Mouse (Mus musculus) CH12.LX (cell line): ENCODE data around the gene Cd81. TPM values are rescaled to one million over a fixed set of nuclear protein-coding genes. Genes with fewer than 3 reads are reported as not detected.

Source experiments
- DNase-seq: peaks from one replicate; pipeline ENCODE4 v3.0.0-alpha.2; 2013; ENCODE audit errors: extremely low read depth
- H3K27ac ChIP-seq: 2 replicates; pipeline ENCODE4 v1.5.1; 2012; ENCODE audit warnings: low read depth, mild to moderate bottlenecking, control low read depth, moderate library complexity; ENCODE audit not compliant: insufficient read depth
- H3K27me3 ChIP-seq: replicated peaks from 2 replicates; pipeline ENCODE3; 2012; ENCODE audit warnings: inconsistent platforms
- H3K36me3 ChIP-seq, 2 experiments: replicated peaks in 1 of 2; 2 replicates each; pipeline versions ENCODE3 to v1.6.1; 2012; ENCODE audit warnings: inconsistent platforms in 1 of 2, low read length in 1 of 2, mild to moderate bottlenecking in 1 of 2, mixed read lengths in 1 of 2, moderate library complexity in 1 of 2; ENCODE audit not compliant: control insufficient read depth in 1 of 2, insufficient read depth in 1 of 2
- H3K4me1 ChIP-seq, 2 experiments: 2 replicates each; pipeline ENCODE4 v1.6.1; 2012; ENCODE audit warnings: inconsistent platforms in 1 of 2, moderate library complexity in 1 of 2; ENCODE audit not compliant: insufficient read depth in 2 of 2, control insufficient read depth in 1 of 2
- H3K4me2 ChIP-seq: 2 replicates; pipeline ENCODE4 v1.6.1; 2012; ENCODE audit warnings: low read depth, mild to moderate bottlenecking, control low read depth; ENCODE audit not compliant: poor library complexity, insufficient read depth, severe bottlenecking
- H3K4me3 ChIP-seq, 3 experiments: fragments of 150-350 bp in 1 of 3; sonication (generic) in 1 of 3; replicated peaks in 1 of 3; 2 replicates each; pipeline versions ENCODE3 to v1.5.1; 2011 to 2012; ENCODE audit warnings: low read depth in 2 of 3, low read length in 2 of 3, mild to moderate bottlenecking in 2 of 3, moderate library complexity in 2 of 3, control low read depth in 1 of 3, improper control_type of control experiment in 1 of 3, inconsistent platforms in 1 of 3, mixed read lengths in 1 of 3; ENCODE audit not compliant: poor library complexity in 1 of 3
- H3K79me2 ChIP-seq: replicated peaks from 2 replicates; pipeline ENCODE4 v1.6.1; 2012; ENCODE audit warnings: mild to moderate bottlenecking, moderate library complexity; ENCODE audit not compliant: control insufficient read depth, poor library complexity, insufficient read depth, severe bottlenecking; ENCODE audit errors: extremely low read depth
- H3K9ac ChIP-seq: 2 replicates; pipeline ENCODE4 v1.6.1; 2012; ENCODE audit warnings: low read depth, mild to moderate bottlenecking, control low read depth, moderate library complexity; ENCODE audit not compliant: insufficient read depth
- H3K9me3 ChIP-seq: replicated peaks from 2 replicates; pipeline ENCODE3; 2012; ENCODE audit warnings: low read length, inconsistent platforms, mixed read lengths
- BHLHE40 ChIP-seq: IDR thresholded peaks from 2 replicates; pipeline ENCODE4 v1.6.1; 2011; ENCODE audit warnings: mild to moderate bottlenecking, low read depth, low read length, improper control_type of control experiment
- CTCF ChIP-seq, 2 experiments: IDR thresholded peaks in 1 of 2; conservative IDR thresholded peaks in 1 of 2; 2 replicates each; pipeline ENCODE4 v1.5.1; 2011 to 2012; ENCODE audit warnings: low read depth in 2 of 2, low read length in 2 of 2, improper control_type of control experiment in 1 of 2, inconsistent platforms in 1 of 2, mild to moderate bottlenecking in 1 of 2, moderate library complexity in 1 of 2
- E2F4 ChIP-seq: IDR thresholded peaks from 2 replicates; pipeline ENCODE4 v1.6.1; 2011; ENCODE audit warnings: low read depth, low read length, improper control_type of control experiment; ENCODE audit not compliant: insufficient replicate concordance
- ELF1 ChIP-seq: IDR thresholded peaks from 2 replicates; pipeline ENCODE4 v1.6.1; 2014; ENCODE audit warnings: low read depth, mild to moderate bottlenecking, inconsistent platforms, low read length, improper control_type of control experiment
- EP300 ChIP-seq: IDR thresholded peaks from 2 replicates; pipeline ENCODE4 v1.6.1; 2011; ENCODE audit warnings: low read length, improper control_type of control experiment
- ETS1 ChIP-seq: conservative IDR thresholded peaks from 2 replicates; pipeline ENCODE4 v1.6.1; 2012; ENCODE audit warnings: low read depth, mild to moderate bottlenecking, inconsistent platforms, low read length, improper control_type of control experiment, moderate library complexity
- GABPA ChIP-seq: IDR thresholded peaks from 2 replicates; pipeline ENCODE4 v1.6.1; 2012; ENCODE audit warnings: low read depth, low read length, improper control_type of control experiment, inconsistent platforms; ENCODE audit not compliant: insufficient replicate concordance
- HCFC1 ChIP-seq: IDR thresholded peaks from 2 replicates; pipeline ENCODE4 v1.6.1; 2012; ENCODE audit warnings: low read depth, mild to moderate bottlenecking, inconsistent platforms, low read length, improper control_type of control experiment
- JUND ChIP-seq: conservative IDR thresholded peaks from 2 replicates; pipeline ENCODE4 v1.6.1; 2011; ENCODE audit warnings: low read depth, low read length, improper control_type of control experiment
- MAX ChIP-seq: IDR thresholded peaks from 2 replicates; pipeline ENCODE4 v1.6.1; 2011; ENCODE audit warnings: low read length, improper control_type of control experiment
- MAZ ChIP-seq: IDR thresholded peaks from 2 replicates; pipeline ENCODE4 v1.6.1; 2012; ENCODE audit warnings: low read depth, mild to moderate bottlenecking, inconsistent platforms, low read length, improper control_type of control experiment, moderate library complexity
- MEF2A ChIP-seq: IDR thresholded peaks from 2 replicates; pipeline ENCODE4 v1.6.1; 2014; ENCODE audit warnings: low read depth, mild to moderate bottlenecking, inconsistent platforms, low read length, improper control_type of control experiment, borderline replicate concordance
- MXI1 ChIP-seq: IDR thresholded peaks from 2 replicates; pipeline ENCODE4 v1.6.1; 2011; ENCODE audit warnings: mild to moderate bottlenecking, low read depth, low read length, improper control_type of control experiment
- MYC ChIP-seq: IDR thresholded peaks from 2 replicates; pipeline ENCODE4 v1.6.1; 2011; ENCODE audit warnings: low read depth, mild to moderate bottlenecking, improper control_type of control experiment, low read length
- NRF1 ChIP-seq: IDR thresholded peaks from 2 replicates; pipeline ENCODE4 v1.6.1; 2014; ENCODE audit warnings: low read depth, mild to moderate bottlenecking, inconsistent platforms, low read length, improper control_type of control experiment, moderate library complexity
- POLR2A ChIP-seq: IDR thresholded peaks from 2 replicates; pipeline ENCODE4 v1.6.1; 2011; ENCODE audit warnings: low read depth, mild to moderate bottlenecking, improper control_type of control experiment, low read length
- POLR2AphosphoS2 ChIP-seq: IDR thresholded peaks from 2 replicates; pipeline ENCODE4 v1.6.1; 2011; ENCODE audit warnings: low read depth, low read length, improper control_type of control experiment
- SMC3 ChIP-seq: IDR thresholded peaks from 2 replicates; pipeline ENCODE4 v1.6.1; 2011; ENCODE audit warnings: low read depth, low read length, improper control_type of control experiment
- UBTF ChIP-seq: IDR thresholded peaks from 2 replicates; pipeline ENCODE4 v1.6.1; 2012; ENCODE audit warnings: low read depth, mild to moderate bottlenecking, inconsistent platforms, low read length, improper control_type of control experiment, moderate library complexity
- ZKSCAN1 ChIP-seq: IDR thresholded peaks from 2 replicates; pipeline ENCODE4 v1.6.1; 2012; ENCODE audit warnings: low read depth, inconsistent platforms, low read length, improper control_type of control experiment, borderline replicate concordance
- dilution Hi-C: fragments of 300-500 bp; cut with MboI; formaldehyde crosslinking; loops from 2 replicates; pipeline ENCODE4 v1.14.3; 2020; ENCODE audit warnings: low sequenced_read_pairs; ENCODE audit not compliant: extremely low pct_unique_long_range_greater_than_20kb, extremely low pct_ligation_motif_present
- in situ Hi-C: fragments of 300-500 bp; cut with MboI; formaldehyde crosslinking; loops from 3 replicates; pipeline ENCODE4 v1.14.3; 2019; ENCODE audit warnings: low sequenced_read_pairs, low pct_ligation_motif_present, low pct_unique_long_range_greater_than_20kb, mixed read lengths
- polyA plus RNA-seq: library from polyadenylated mRNA; unstranded; fragments of >175 nt; gene quantifications from 2 replicates; pipeline ENCODE4 v1.2.1, GENCODE M21; 2012; ENCODE audit warnings: low read depth; ENCODE audit not compliant: insufficient read length
- total RNA-seq, 2 experiments: library from RNA; depleted of rRNA; stranded (reverse); fragments of 300-350 nt in 1 of 2; fragments of >200 nt in 1 of 2; gene quantifications; 2 replicates each; pipeline ENCODE4 v1.2.3; 2012 to 2014

The Cd81 gene
- total and polyA plus RNA-seq, 3 experiments, result 318 to 352 (median 327) TPM

- Histone ChIP-seq H3K9ac (no peak overlapping the region), H3K4me1 (peaks cover 17 to 56% of the 10 kb centered on the region in 2 experiments), H3K4me2 (no peak overlapping the region), H3K36me3 (peaks cover 0 to 8% of the 10 kb centered on the region in 2 experiments), H3K27me3 (no peaks in the 10 kb centered on the region), H3K27ac (no peak overlapping the region), H3K79me2 (no peaks in the 10 kb centered on the region), H3K4me3 (no peak overlapping the region), H3K9me3 (peaks cover 13% of the 10 kb centered on the region)
- dilution Hi-C loops, result no loop called here
- TF ChIP-seq BHLHE40 (no peak), ETS1 (no peak), HCFC1 (no peak), MAZ (no peak), ELF1 (no peak), CTCF (conservative IDR thresholded peaks at IDR 0.05 in 1 of 2, IDR thresholded peaks at IDR 0.05 in 1 of 2; ENCODE audit: low read depth in 2 of 2, low read length in 2 of 2) (no peak), UBTF (no peak), EP300 (no peak), NRF1 (no peak), GABPA (no peak), MYC (no peak), SMC3 (no peak), POLR2A (no peak), MAX (no peak), MEF2A (no peak)
- in situ Hi-C loops, result no loop called here
- no peak for DNase-seq
These were observed 27.0 kb upstream of the Cd81 start for GRCm38 (mm10) chr7:143025496-143025895.

- no peak overlapping the region for H3K4me2 ChIP-seq
- peaks cover 13% of the 10 kb centered on the region for H3K9me3 ChIP-seq
- H3K4me1 ChIP-seq, result peaks cover 5 to 39% of the 10 kb centered on the region in 2 experiments; a peak in 3 of 4 replicates
- in situ Hi-C loops (no loop called here), dilution Hi-C loops (no loop called here)
- no peak for TF ChIP-seq NRF1
- no peak for TF ChIP-seq JUND
- TF ChIP-seq E2F4, result no peak
- no peak for TF ChIP-seq BHLHE40
- TF ChIP-seq ZKSCAN1, result no peak
- TF ChIP-seq MXI1, result no peak
- TF ChIP-seq POLR2AphosphoS2, result no peak
- no peak overlapping the region for H3K4me3 ChIP-seq
- H3K36me3 ChIP-seq, result peaks cover 0 to 8% of the 10 kb centered on the region in 2 experiments
- H3K27me3 ChIP-seq, result no peaks in the 10 kb centered on the region
- DNase-seq, result no peak
- H3K27ac ChIP-seq, result no peak overlapping the region
- H3K9ac ChIP-seq, result no peak overlapping the region
- no peaks in the 10 kb centered on the region for H3K79me2 ChIP-seq
These were observed 25.3 kb upstream of the Cd81 start for GRCm38 (mm10) chr7:143027196-143027595.
